Comparison of ENCODE assay signal across 9 mouse cellular contexts in genomic region chr8:83660995-83661680, GRCm38 (mm10). TPM values are rescaled to one million over a fixed set of nuclear protein-coding genes. Genes with fewer than 3 reads are reported as not detected.
A peak's percentile ranks its signal among the peaks of the same experiment; 100 is the strongest.
DNase-seq lines count a peak whose midpoint lies in the region; ATAC-seq lines count a peak whose summit lies in the region.
"Had no signal": no experiment of that assay in that cellular context is flagged by ENCODE, and none has a peak within 500 bp of the region (broad histone marks: within the 10 kb centered on the region; RNA-seq: fewer than 3 reads in every experiment).

No protein-coding gene starts in this region.

- H3K4me1 ChIP-seq in forebrain, embryonic 12.5 days, result peaks cover 36% of the 10 kb centered on the region
- peaks cover 51% of the 10 kb centered on the region for H3K4me1 ChIP-seq in kidney, embryonic 14.5 days (ENCODE audit: control insufficient read depth, insufficient read depth, low read length)

- H3K27me3 ChIP-seq in forebrain, embryonic 12.5 days, result no peaks in the 10 kb centered on the region
- H3K27me3 ChIP-seq in kidney, embryonic 14.5 days (ENCODE audit: control insufficient read depth, insufficient read depth, low read length), result no peaks in the 10 kb centered on the region

- H3K4me3 ChIP-seq in forebrain, embryonic 12.5 days (replicated peaks), result no peak overlapping the region
- peak overlapping the region; percentile 12; the same call in 1 of the 2 replicates for H3K4me3 ChIP-seq in kidney, embryonic 14.5 days (ENCODE audit: low read length)
- H3K4me3 ChIP-seq: erythroblast, embryonic 14.5 days had no signal

- 0 out of 2 replicates have a peak overlapping the region, but pooled peaks have one; percentile 0 for H3K27ac ChIP-seq in forebrain, embryonic 12.5 days
- peak overlapping the region; percentile 77 for H3K27ac ChIP-seq in kidney, embryonic 14.5 days (ENCODE audit: low read depth, low read length)

- no peaks in the 10 kb centered on the region for H3K9me3 ChIP-seq in forebrain, embryonic 12.5 days
- no peaks in the 10 kb centered on the region for H3K9me3 ChIP-seq in kidney, embryonic 14.5 days (ENCODE audit: control insufficient read depth, low read length)

- WGBS in forebrain, embryonic 12.5 days, result 19% methylated on average over 22 of the region's 22 CpGs
- WGBS in kidney, embryonic 14.5 days, result 9% methylated on average over 22 of the region's 22 CpGs

- peaks cover 32% of the 10 kb centered on the region for H3K36me3 ChIP-seq in forebrain, embryonic 12.5 days (replicated peaks)
- peaks cover 22% of the 10 kb centered on the region; the same call in 1 of the 2 replicates for H3K36me3 ChIP-seq in kidney, embryonic 14.5 days (ENCODE audit: control insufficient read depth, insufficient read depth, low read length)

- peak; percentile 44 for DNase-seq in kidney, adult 11 months
- DNase-seq in kidney, adult 8-10 months, result no peak
- DNase-seq in lung, postnatal 14 days, result peak; percentile 43
- DNase-seq in cerebellum, postnatal 4 days (ENCODE audit: low spot score in 2 of 2), result no peak
- no peak for DNase-seq in layer of hippocampus, postnatal 25 days (ENCODE audit: extremely low spot score in 1 of 2, low spot score in 1 of 2)
- no peak for DNase-seq in layer of hippocampus, adult 11-12 months (ENCODE audit: low spot score)

- 0 out of 2 replicates have a peak, but pooled peaks have one; percentile 8 for ATAC-seq in forebrain, embryonic 12.5 days (ENCODE audit: low FRiP score)
- ATAC-seq in kidney, embryonic 14.5 days (ENCODE audit: low FRiP score, low TSS enrichment), result peak; percentile 13; the same call in 1 of the 2 replicates

- H3K9ac ChIP-seq in forebrain, embryonic 12.5 days, result peak overlapping the region; percentile 33; the same call in 1 of the 2 replicates
- peak overlapping the region; percentile 40; the same call in 1 of the 2 replicates for H3K9ac ChIP-seq in kidney, embryonic 14.5 days (ENCODE audit: low read depth, low read length)

- peak overlapping the region; percentile 29 for H3K4me2 ChIP-seq in forebrain, embryonic 12.5 days
- peak overlapping the region; percentile 36 for H3K4me2 ChIP-seq in kidney, embryonic 14.5 days (replicated peaks; ENCODE audit: low read depth, low read length)

RNA-seq across cellular contexts. Expression of gene Ptger1, which starts 5.3 kb away (rescaled TPM):
- polyA plus RNA-seq in forebrain, embryonic 12.5 days (2016; fragmentation: Nextera tagmentation; extraction: Ambion mirVana), result 0.91 and 0.96 TPM in 2 replicates
- polyA plus RNA-seq in kidney, embryonic 14.5 days (2014; fragmentation: Nextera tagmentation; extraction: Ambion mirVana), result 0.97 and 1.3 TPM in 2 replicates
- 1 to 10 TPM; 1.3 to 1.6 TPM for total RNA-seq in layer of hippocampus, postnatal 25 days (2021)

RNA-seq across cellular contexts. Expression of gene Gipc1, which starts 8.7 kb away (rescaled TPM):
- 201 and 214 TPM in 2 replicates for polyA plus RNA-seq in forebrain, embryonic 12.5 days (2016; fragmentation: Nextera tagmentation; extraction: Ambion mirVana)
- 168 and 210 TPM in 2 replicates for polyA plus RNA-seq in kidney, embryonic 14.5 days (2014; fragmentation: Nextera tagmentation; extraction: Ambion mirVana)
- 10 to 100 TPM; 67.7 to 69.2 TPM for total RNA-seq in layer of hippocampus, postnatal 25 days (2021)

RNA-seq across cellular contexts. Expression of gene Pkn1, which starts 37.8 kb away (rescaled TPM):
- polyA plus RNA-seq in forebrain, embryonic 12.5 days (2016; fragmentation: Nextera tagmentation; extraction: Ambion mirVana), result 37.1 and 38.0 TPM in 2 replicates
- polyA plus RNA-seq in kidney, embryonic 14.5 days (2014; fragmentation: Nextera tagmentation; extraction: Ambion mirVana), result 23.8 and 36.1 TPM in 2 replicates
- 10 to 100 TPM; 42.2 to 57.6 TPM for total RNA-seq in layer of hippocampus, postnatal 25 days (2021)

RNA-seq across cellular contexts. Expression of gene Dnajb1, which starts 53.1 kb away (rescaled TPM):
- 63.0 and 67.3 TPM in 2 replicates for polyA plus RNA-seq in forebrain, embryonic 12.5 days (2016; fragmentation: Nextera tagmentation; extraction: Ambion mirVana)
- 42.5 and 48.9 TPM in 2 replicates for polyA plus RNA-seq in kidney, embryonic 14.5 days (2014; fragmentation: Nextera tagmentation; extraction: Ambion mirVana)
- 10 to 100 TPM; 30.0 to 40.0 TPM for total RNA-seq in layer of hippocampus, postnatal 25 days (2021)

RNA-seq across cellular contexts. Expression of gene Tecr, which starts 53.4 kb away (rescaled TPM):
- polyA plus RNA-seq in forebrain, embryonic 12.5 days (2016; fragmentation: Nextera tagmentation; extraction: Ambion mirVana), result 541 and 550 TPM in 2 replicates
- 661 and 682 TPM in 2 replicates for polyA plus RNA-seq in kidney, embryonic 14.5 days (2014; fragmentation: Nextera tagmentation; extraction: Ambion mirVana)
- total RNA-seq in layer of hippocampus, postnatal 25 days (2021), result 100 to 1,000 TPM; 510 to 556 TPM

Comparison
In these comparisons a context has a peak if more than half of its experiments do, and no peak if none do; other contexts are left out.
1. DNase-seq: peak in kidney, adult 11 months (single experiment) and lung, postnatal 14 days (single experiment); none in kidney, adult 8-10 months (0 of 2), cerebellum, postnatal 4 days (0 of 2), layer of hippocampus, postnatal 25 days (0 of 2) and layer of hippocampus, adult 11-12 months (single experiment).